13 mouse cellular contexts compared by ENCODE assay signal in the genomic region with DNA sequence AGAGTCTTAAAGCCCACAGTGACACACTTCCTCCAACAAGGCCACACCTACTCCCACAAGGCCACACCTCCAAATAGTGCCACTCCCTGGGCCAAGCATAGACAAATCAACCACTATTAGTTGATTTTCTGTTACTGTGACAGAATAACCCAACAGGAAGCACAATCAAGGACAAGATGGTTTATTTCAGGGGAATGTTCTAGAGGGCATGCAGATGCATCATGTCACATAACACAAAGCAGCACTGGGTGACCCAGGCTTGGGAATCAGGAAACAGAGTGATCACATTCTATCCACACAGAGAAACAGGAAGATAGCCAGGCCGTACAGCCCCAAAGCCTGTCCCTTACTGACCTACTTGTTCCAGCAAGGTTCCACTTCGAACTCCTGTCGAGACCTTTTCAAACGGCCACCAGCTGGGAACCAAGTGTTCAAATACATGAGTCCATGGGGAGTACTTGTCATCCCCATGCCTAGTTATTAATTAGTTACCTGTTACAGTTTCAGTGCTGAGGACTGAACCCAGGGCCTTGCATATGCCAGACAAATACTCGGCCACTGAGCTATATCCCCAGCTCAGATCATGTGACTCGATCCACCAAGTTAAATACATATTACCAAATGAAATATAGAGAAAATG. TPM values are rescaled to one million over a fixed set of nuclear protein-coding genes. Genes with fewer than 3 reads are reported as not detected.
"Had no signal": no experiment of that assay in that cellular context is flagged by ENCODE, and none has a peak within 500 bp of the region (broad histone marks: within the 10 kb centered on the region; RNA-seq: fewer than 3 reads in every experiment).

No protein-coding gene starts in this region.

- H3K9me3 ChIP-seq: intestine, embryonic 15.5 days; limb, embryonic 15.5 days; liver, embryonic 13.5 days; midbrain, embryonic 13.5 days had no signal

- H3K27me3 ChIP-seq: intestine, embryonic 15.5 days; limb, embryonic 15.5 days; liver, embryonic 13.5 days; midbrain, embryonic 13.5 days had no signal

- H3K36me3 ChIP-seq: intestine, embryonic 15.5 days; limb, embryonic 15.5 days; liver, embryonic 13.5 days had no signal

- H3K4me1 ChIP-seq: intestine, embryonic 15.5 days; limb, embryonic 15.5 days; liver, embryonic 13.5 days; midbrain, embryonic 13.5 days had no signal

- H3K4me3 ChIP-seq: intestine, embryonic 15.5 days; limb, embryonic 15.5 days; liver, embryonic 13.5 days; midbrain, embryonic 13.5 days had no signal

- H3K4me2 ChIP-seq: intestine, embryonic 15.5 days; limb, embryonic 15.5 days; liver, embryonic 13.5 days; lung, embryonic 14.5 days; midbrain, embryonic 13.5 days had no signal

- ATAC-seq: intestine, embryonic 15.5 days; midbrain, embryonic 13.5 days had no signal

- H3K27ac ChIP-seq: intestine, embryonic 15.5 days; limb, embryonic 15.5 days; liver, embryonic 13.5 days; midbrain, embryonic 13.5 days had no signal

- DNase-seq: kidney, adult 18-20 months; kidney, postnatal 10 days; layer of hippocampus, adult 9-11 months; layer of hippocampus, postnatal 36 days; liver, embryonic 13.5 days; lung, embryonic 14.5 days; right cerebral cortex, postnatal 25 days; thymus, adult 18-20 months; thymus, postnatal 14 days had no signal

- H3K9ac ChIP-seq: intestine, embryonic 15.5 days; limb, embryonic 15.5 days; liver, embryonic 13.5 days; lung, embryonic 14.5 days; midbrain, embryonic 13.5 days had no signal

RNA-seq across cellular contexts. Expression of gene Gsta3, which starts 12.5 kb away (rescaled TPM):
- total RNA-seq: midbrain, postnatal 0 days had no signal
